Mouse (Mus musculus) MEL (cell line): Measurements from ENCODE around the gene Rp9. TPM values are rescaled to one million over a fixed set of nuclear protein-coding genes. Genes with fewer than 3 reads are reported as not detected.

Source experiments
- DNase-seq: peaks from one replicate; pipeline ENCODE4 v3.0.0; 2011; ENCODE audit warnings: low read depth, low spot score
- H3K27ac ChIP-seq: 2 replicates; pipeline ENCODE4 v1.5.1; 2012; ENCODE audit warnings: low read depth, mild to moderate bottlenecking, control low read depth, low read length, moderate library complexity; ENCODE audit not compliant: control insufficient read depth
- H3K27me3 ChIP-seq, 2 experiments: fragments of 150-350 bp in 1 of 2; sonication (generic) in 1 of 2; 2 replicates each; pipeline ENCODE4 v1.6.1; 2012; ENCODE audit warnings: low read length in 2 of 2, mild to moderate bottlenecking in 2 of 2, improper control_type of control experiment in 1 of 2, moderate library complexity in 1 of 2; ENCODE audit not compliant: insufficient read depth in 2 of 2, control insufficient read depth in 1 of 2
- H3K36me3 ChIP-seq, 2 experiments: 2 replicates each; pipeline ENCODE4 v1.6.1; 2012 to 2014; ENCODE audit warnings: low read length in 2 of 2, improper control_type of control experiment in 1 of 2, inconsistent platforms in 1 of 2, mild to moderate bottlenecking in 1 of 2; ENCODE audit not compliant: insufficient read depth in 2 of 2, control insufficient read depth in 1 of 2
- H3K4me1 ChIP-seq, 2 experiments: fragments of 150-350 bp in 1 of 2; sonication (generic) in 1 of 2; 2 replicates each; pipeline ENCODE4 v1.6.1; 2012; ENCODE audit warnings: low read length in 2 of 2, improper control_type of control experiment in 1 of 2, mild to moderate bottlenecking in 1 of 2; ENCODE audit not compliant: insufficient read depth in 2 of 2, control insufficient read depth in 1 of 2
- H3K4me3 ChIP-seq, 2 experiments: fragments of 150-350 bp in 1 of 2; sonication (generic) in 1 of 2; 2 replicates each; pipeline ENCODE4 v1.5.1; 2012; ENCODE audit warnings: low read depth in 2 of 2, low read length in 2 of 2, mild to moderate bottlenecking in 2 of 2, moderate library complexity in 2 of 2, control low read depth in 1 of 2, improper control_type of control experiment in 1 of 2; ENCODE audit not compliant: control insufficient read depth in 1 of 2, insufficient read depth in 1 of 2
- H3K79me2 ChIP-seq: 2 replicates; pipeline ENCODE4 v1.6.1; 2012; ENCODE audit warnings: mild to moderate bottlenecking, low read length, moderate library complexity; ENCODE audit not compliant: control insufficient read depth, poor library complexity, insufficient read depth
- H3K9ac ChIP-seq: 2 replicates; pipeline ENCODE4 v1.6.1; 2012; ENCODE audit warnings: low read depth, mild to moderate bottlenecking, control low read depth, low read length, moderate library complexity; ENCODE audit not compliant: control insufficient read depth, poor library complexity, severe bottlenecking
- H3K9me3 ChIP-seq: fragments of 150-350 bp; sonication (generic); replicated peaks from 2 replicates; pipeline ENCODE4 v1.6.1; 2012; ENCODE audit warnings: mild to moderate bottlenecking, low read length, improper control_type of control experiment, moderate library complexity; ENCODE audit not compliant: insufficient read depth
- BHLHE40 ChIP-seq: IDR thresholded peaks from 2 replicates; pipeline ENCODE4 v1.6.1; 2012; ENCODE audit warnings: low read depth, mild to moderate bottlenecking, inconsistent platforms, low read length, improper control_type of control experiment, borderline replicate concordance
- CHD2 ChIP-seq: IDR thresholded peaks from 2 replicates; pipeline ENCODE4 v1.6.1; 2011; ENCODE audit warnings: low read length, improper control_type of control experiment
- CTCF ChIP-seq, 3 experiments: IDR thresholded peaks in 2 of 3; conservative IDR thresholded peaks in 1 of 3; 2 replicates each; pipeline ENCODE4 v1.5.1; 2011 to 2012; ENCODE audit warnings: low read length in 3 of 3, low read depth in 2 of 3, mild to moderate bottlenecking in 2 of 3, improper control_type of control experiment in 1 of 3, inconsistent platforms in 1 of 3, mixed read lengths in 1 of 3, moderate library complexity in 1 of 3; ENCODE audit not compliant: control insufficient read depth in 1 of 3, insufficient read depth in 1 of 3, poor library complexity in 1 of 3, severe bottlenecking in 1 of 3
- E2F4 ChIP-seq: IDR thresholded peaks from 2 replicates; pipeline ENCODE4 v1.6.1; 2011; ENCODE audit warnings: low read depth, low read length, improper control_type of control experiment, borderline replicate concordance
- ELF1 ChIP-seq: IDR thresholded peaks from 2 replicates; pipeline ENCODE4 v1.6.1; 2014; ENCODE audit warnings: low read depth, mild to moderate bottlenecking, inconsistent platforms, low read length, improper control_type of control experiment, moderate library complexity
- EP300 ChIP-seq, 2 experiments: IDR thresholded peaks; 2 replicates each; pipeline ENCODE4 v1.6.1; 2011; ENCODE audit warnings: improper control_type of control experiment in 2 of 2, low read length in 2 of 2, low read depth in 1 of 2, mild to moderate bottlenecking in 1 of 2
- GABPA ChIP-seq: IDR thresholded peaks from 2 replicates; pipeline ENCODE4 v1.6.1; 2012; ENCODE audit warnings: low read depth, mild to moderate bottlenecking, inconsistent platforms, low read length, improper control_type of control experiment, moderate library complexity
- GATA1 ChIP-seq: IDR thresholded peaks from 2 replicates; pipeline ENCODE4 v1.6.1; 2011; ENCODE audit warnings: low read depth, low read length, improper control_type of control experiment
- HCFC1 ChIP-seq: IDR thresholded peaks from 2 replicates; pipeline ENCODE4 v1.6.1; 2012; ENCODE audit warnings: low read depth, mild to moderate bottlenecking, inconsistent platforms, low read length, improper control_type of control experiment, moderate library complexity
- JUND ChIP-seq: IDR thresholded peaks from 2 replicates; pipeline ENCODE4 v1.6.1; 2011; ENCODE audit warnings: low read depth, mild to moderate bottlenecking, improper control_type of control experiment, low read length
- KAT2A ChIP-seq: conservative IDR thresholded peaks from 2 replicates; pipeline ENCODE4 v1.6.1; 2012; ENCODE audit warnings: low read depth, low read length, improper control_type of control experiment, inconsistent platforms
- MAFK ChIP-seq: IDR thresholded peaks from 2 replicates; pipeline ENCODE4 v1.6.1; 2011; ENCODE audit warnings: low read depth, mild to moderate bottlenecking, low read length, improper control_type of control experiment, borderline replicate concordance
- MAZ ChIP-seq: IDR thresholded peaks from 2 replicates; pipeline ENCODE4 v1.6.1; 2012; ENCODE audit warnings: low read depth, mild to moderate bottlenecking, inconsistent platforms, low read length, improper control_type of control experiment
- MXI1 ChIP-seq: IDR thresholded peaks from 2 replicates; pipeline ENCODE4 v1.6.1; 2011; ENCODE audit warnings: mild to moderate bottlenecking, low read depth, low read length, improper control_type of control experiment
- MYB ChIP-seq: IDR thresholded peaks from 2 replicates; pipeline ENCODE4 v1.6.1; 2011; ENCODE audit warnings: mild to moderate bottlenecking, low read depth, low read length, improper control_type of control experiment
- MYC ChIP-seq: IDR thresholded peaks from 2 replicates; pipeline ENCODE4 v1.6.1; 2011; ENCODE audit warnings: low read depth, mild to moderate bottlenecking, low read length, improper control_type of control experiment, moderate library complexity
- NELFE ChIP-seq: IDR thresholded peaks from 2 replicates; pipeline ENCODE4 v1.6.1; 2011; ENCODE audit warnings: low read depth, low read length, improper control_type of control experiment
- NRF1 ChIP-seq: IDR thresholded peaks from 2 replicates; pipeline ENCODE4 v1.6.1; 2014; ENCODE audit warnings: low read depth, mild to moderate bottlenecking, inconsistent platforms, low read length, improper control_type of control experiment, moderate library complexity; ENCODE audit not compliant: poor library complexity, insufficient read depth, severe bottlenecking
- POLR2A ChIP-seq, 2 experiments: IDR thresholded peaks; 2 replicates each; pipeline ENCODE4 v1.6.1; 2011 to 2012; ENCODE audit warnings: low read length in 2 of 2, mild to moderate bottlenecking in 2 of 2, control low read depth in 1 of 2, improper control_type of control experiment in 1 of 2, low read depth in 1 of 2, moderate library complexity in 1 of 2; ENCODE audit not compliant: control insufficient read depth in 1 of 2, insufficient read depth in 1 of 2, poor library complexity in 1 of 2
- POLR2AphosphoS2 ChIP-seq: IDR thresholded peaks from 2 replicates; pipeline ENCODE4 v1.6.1; 2011; ENCODE audit warnings: low read length, improper control_type of control experiment
- POLR2AphosphoS5 ChIP-seq: IDR thresholded peaks from 2 replicates; pipeline ENCODE4 v1.6.1; 2012; ENCODE audit warnings: low read depth, borderline replicate concordance, mild to moderate bottlenecking, inconsistent platforms, low read length, moderate library complexity, mixed read lengths
- RAD21 ChIP-seq: IDR thresholded peaks from 2 replicates; pipeline ENCODE4 v1.6.1; 2011; ENCODE audit warnings: mild to moderate bottlenecking, low read depth, low read length, improper control_type of control experiment
- RCOR1 ChIP-seq: IDR thresholded peaks from 2 replicates; pipeline ENCODE4 v1.6.1; 2012; ENCODE audit warnings: low read depth, mild to moderate bottlenecking, inconsistent platforms, low read length, improper control_type of control experiment
- SIN3A ChIP-seq: IDR thresholded peaks from 2 replicates; pipeline ENCODE4 v1.6.1; 2012; ENCODE audit warnings: low read length, improper control_type of control experiment, inconsistent platforms
- TAL1 ChIP-seq: IDR thresholded peaks from 2 replicates; pipeline ENCODE4 v1.6.1; 2012; ENCODE audit warnings: mild to moderate bottlenecking, inconsistent platforms, low read length, moderate library complexity, mixed read lengths
- TBP ChIP-seq: IDR thresholded peaks from 2 replicates; pipeline ENCODE4 v1.8.0; 2011; ENCODE audit warnings: low read depth, low read length, improper control_type of control experiment
- TCF12 ChIP-seq: IDR thresholded peaks from 2 replicates; pipeline ENCODE4 v1.6.1; 2014; ENCODE audit warnings: low read depth, mild to moderate bottlenecking, inconsistent platforms, low read length, improper control_type of control experiment, moderate library complexity
- UBTF ChIP-seq: IDR thresholded peaks from 2 replicates; pipeline ENCODE4 v1.6.1; 2012; ENCODE audit warnings: low read depth, mild to moderate bottlenecking, inconsistent platforms, low read length, improper control_type of control experiment, moderate library complexity, borderline replicate concordance; ENCODE audit not compliant: insufficient read depth
- USF2 ChIP-seq, 2 experiments: IDR thresholded peaks; 2 replicates each; pipeline ENCODE4 v1.6.1; 2011 to 2012; ENCODE audit warnings: improper control_type of control experiment in 2 of 2, low read length in 2 of 2, borderline replicate concordance in 1 of 2, inconsistent platforms in 1 of 2, low read depth in 1 of 2, mild to moderate bottlenecking in 1 of 2; ENCODE audit not compliant: insufficient read depth in 1 of 2
- ZC3H11A ChIP-seq: IDR thresholded peaks from 2 replicates; pipeline ENCODE4 v1.6.1; 2012; ENCODE audit warnings: low read depth, mild to moderate bottlenecking, inconsistent platforms, low read length, improper control_type of control experiment
- ZKSCAN1 ChIP-seq: IDR thresholded peaks from 2 replicates; pipeline ENCODE4 v1.6.1; 2012; ENCODE audit warnings: low read depth, mild to moderate bottlenecking, inconsistent platforms, low read length, improper control_type of control experiment, moderate library complexity
- ZMIZ1 ChIP-seq: IDR thresholded peaks from 2 replicates; pipeline ENCODE4 v1.6.1; 2012; ENCODE audit warnings: low read depth, mild to moderate bottlenecking, inconsistent platforms, low read length, improper control_type of control experiment, moderate library complexity
- ZNF384 ChIP-seq: IDR thresholded peaks from 2 replicates; pipeline ENCODE4 v1.6.1; 2012; ENCODE audit warnings: low read depth, mild to moderate bottlenecking, inconsistent platforms, low read length, improper control_type of control experiment
- polyA plus RNA-seq, 2 experiments: library from polyadenylated mRNA; stranded (reverse) in 1 of 2; unstranded in 1 of 2; fragments of >175 nt in 1 of 2; fragments of >200 nt in 1 of 2; gene quantifications; 2 replicates each; pipeline versions ENCODE4 v1.2.1 to v1.2.4; 2012; ENCODE audit warnings: low replicate concordance in 2 of 2, low read depth in 1 of 2; ENCODE audit not compliant: insufficient read length in 2 of 2, insufficient read depth in 1 of 2, missing spikeins in 1 of 2
- total RNA-seq: library from RNA; depleted of rRNA; stranded (reverse); fragments of 300-350 nt; gene quantifications from 2 replicates; pipeline ENCODE4 v1.2.3, GENCODE M21; 2012

The Rp9 gene
- total and polyA plus RNA-seq, 3 experiments, result 225 to 417 (median 405) TPM

GRCm38 (mm10) chr9:22475424-22475868, 5.9 kb upstream of the Rp9 start, which contains the start of gene Bbs9:
Bbs9 (plus strand) TSS chr9:22475715.
- Histone ChIP-seq H3K4me1 (peaks cover 5% of the 10 kb centered on the region in 2 experiments; a peak in 3 of 4 replicates), H3K9ac (peak within 1 kb of the TSS; percentile 62), H3K36me3 (peaks cover 0 to 8% of the 10 kb centered on the region in 2 experiments; a peak in 2 of 4 replicates), H3K9me3 (no peaks in the 10 kb centered on the region), H3K27me3 (no peaks in the 10 kb centered on the region), H3K27ac (peak within 1 kb of the TSS; percentile 23), H3K4me3 (peak within 1 kb of the TSS; percentile 60 to 70), H3K79me2 (no peaks in the 10 kb centered on the region; the same call in 1 of the 2 replicates)
- DNase-seq, result peak; percentile 100
- TF ChIP-seq RAD21 (no peak), HCFC1 (no peak), EP300 (IDR thresholded peaks at IDR 0.05; ENCODE audit: low read depth in 1 of 2, low read length in 2 of 2) (no peak), MXI1 (no peak), MAFK (no peak), POLR2AphosphoS2 (no peak), GABPA (no peak), USF2 (IDR thresholded peaks at IDR 0.05; ENCODE audit: borderline replicate concordance in 1 of 2, insufficient read depth in 1 of 2, low read depth in 1 of 2, low read length in 2 of 2) (no peak), MYB (no peak), NRF1 (no peak), KAT2A (no peak), SIN3A (no peak), TBP (peak; percentile 89), ELF1 (no peak), ZMIZ1 (no peak), MAZ (no peak), CHD2 (no peak), MYC (no peak), JUND (no peak), E2F4 (no peak), ZKSCAN1 (no peak), POLR2A (IDR thresholded peaks at IDR 0.05; ENCODE audit: control insufficient read depth in 1 of 2, insufficient read depth in 1 of 2, low read depth in 1 of 2, low read length in 2 of 2, poor library complexity in 1 of 2) (peak; percentile 59 to 84; a peak in 3 of 4 replicates), RCOR1 (no peak), ZNF384 (no peak), BHLHE40 (no peak), GATA1 (no peak), ZC3H11A (no peak), TAL1 (no peak), CTCF (IDR thresholded peaks at IDR 0.05 in 2 of 3, conservative IDR thresholded peaks at IDR 0.05 in 1 of 3; ENCODE audit: control insufficient read depth in 1 of 3, insufficient read depth in 1 of 3, low read depth in 2 of 3, low read length in 3 of 3, poor library complexity in 1 of 3, severe bottlenecking in 1 of 3) (0 out of 6 replicates have a peak, but pooled peaks of 1 of the 3 experiments have one; percentile 1), UBTF (0 out of 2 replicates have a peak, but pooled peaks have one; percentile 62), TCF12 (no peak), NELFE (no peak), POLR2AphosphoS5 (no peak; the same call in 1 of the 2 replicates)
